Mouse (Mus musculus): ENCODE measurements around the gene Clca3a1. TPM values are rescaled to one million over a fixed set of nuclear protein-coding genes. Genes with fewer than 3 reads are reported as not detected.

Gene Clca3a1
- polyA plus RNA-seq, 1 experiment from 2014 or later, result 3.4 TPM

DNA sequence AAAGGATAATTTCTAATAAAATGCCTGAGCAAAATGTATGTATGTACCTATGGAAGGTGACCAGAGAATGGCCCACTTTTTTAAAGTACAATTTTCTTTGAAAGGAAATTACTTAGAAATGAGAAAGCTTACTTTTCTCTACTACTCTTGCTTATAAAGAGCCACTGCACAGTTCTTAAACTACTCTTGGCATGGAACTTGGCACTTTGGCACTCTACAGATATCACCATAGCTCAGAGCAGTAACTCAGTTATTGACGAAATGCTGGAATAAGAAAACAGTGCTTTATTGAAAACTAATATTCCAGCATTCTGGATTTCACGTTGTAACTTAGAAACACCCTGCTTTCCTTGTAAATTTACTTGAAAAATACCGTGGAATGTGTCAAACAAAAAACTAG is 43.7 kb downstream of the Clca3a1 start:
- H3K36me3 ChIP-seq, result peaks cover 2% of the 10 kb centered on the region; the same call in 1 of the 2 replicates
- no peaks in the 10 kb centered on the region for H3K9me3 ChIP-seq
- 74% methylated on average over 3 of the region's 3 CpGs for WGBS
- H3K4me1 ChIP-seq, result peaks cover 47% of the 10 kb centered on the region
- ATAC-seq (ENCODE audit: borderline replicate concordance, extremely low read depth, low FRiP score, low TSS enrichment), result no peak
- no peak overlapping the region for H3K4me3 ChIP-seq
- H3K27ac ChIP-seq, result no peak overlapping the region
- H3K4me2 ChIP-seq, result no peak overlapping the region
- H3K9ac ChIP-seq, result no peak overlapping the region
- H3K27me3 ChIP-seq, result no peaks in the 10 kb centered on the region

DNA sequence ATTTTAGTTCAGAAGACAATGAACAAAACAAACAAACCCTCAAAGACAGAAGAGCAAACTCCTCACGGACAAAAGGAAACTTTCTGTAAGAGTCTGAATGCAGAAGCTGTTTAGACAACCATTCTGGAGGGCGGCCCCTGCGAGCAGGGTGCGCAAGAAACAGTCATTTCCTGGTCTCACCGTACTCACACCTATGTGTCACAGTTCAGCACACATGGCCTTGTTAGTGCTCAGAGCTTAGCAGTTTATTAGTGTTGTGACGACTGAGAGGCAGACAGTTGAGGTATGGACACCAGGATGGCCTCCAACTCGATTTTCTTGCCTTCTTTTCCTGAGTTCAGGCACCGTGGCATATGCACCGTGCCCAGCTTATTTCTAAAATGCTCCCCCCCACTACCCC is 44.9 kb downstream of the Clca3a1 start:
- H3K27ac ChIP-seq, result no peak overlapping the region
- H3K9me3 ChIP-seq, result no peaks in the 10 kb centered on the region
- peaks cover 40% of the 10 kb centered on the region for H3K4me1 ChIP-seq
- no peak overlapping the region for H3K9ac ChIP-seq
- no peak for ATAC-seq (ENCODE audit: borderline replicate concordance, extremely low read depth, low FRiP score, low TSS enrichment)
- no peak overlapping the region for H3K4me2 ChIP-seq
- peaks cover 11% of the 10 kb centered on the region for H3K36me3 ChIP-seq
- H3K4me3 ChIP-seq, result no peak overlapping the region
- H3K27me3 ChIP-seq, result no peaks in the 10 kb centered on the region
- 37% methylated on average over 9 of the region's 9 CpGs for WGBS

DNA sequence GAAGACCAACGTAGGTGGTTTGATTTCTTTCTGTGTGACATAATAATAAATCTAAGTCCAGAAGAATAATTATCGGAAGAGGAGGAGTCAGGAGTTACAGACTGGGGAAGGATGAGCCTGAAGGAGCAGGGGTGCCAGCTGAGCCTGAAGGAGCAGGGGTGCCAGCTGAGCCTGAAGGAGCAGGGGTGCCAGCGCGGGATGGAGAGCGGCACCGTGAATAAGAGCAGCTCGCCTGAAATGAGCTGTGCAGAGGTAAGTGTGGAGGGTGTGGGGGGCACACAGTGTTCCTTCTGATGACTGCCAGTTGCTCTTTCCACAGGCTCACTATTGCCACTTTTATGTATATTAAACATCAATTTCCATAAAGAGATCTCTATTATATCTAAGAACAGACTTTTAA is 45.7 kb downstream of the Clca3a1 start:
- Histone ChIP-seq H3K9me3 (no peaks in the 10 kb centered on the region), H3K27ac (no peak overlapping the region), H3K4me1 (peaks cover 36% of the 10 kb centered on the region), H3K36me3 (peaks cover 11% of the 10 kb centered on the region), H3K4me3 (no peak overlapping the region), H3K27me3 (no peaks in the 10 kb centered on the region), H3K9ac (no peak overlapping the region), H3K4me2 (no peak overlapping the region)
- 71% methylated on average over 7 of the region's 7 CpGs for WGBS
- no peak for ATAC-seq (ENCODE audit: borderline replicate concordance, extremely low read depth, low FRiP score, low TSS enrichment)

DNA sequence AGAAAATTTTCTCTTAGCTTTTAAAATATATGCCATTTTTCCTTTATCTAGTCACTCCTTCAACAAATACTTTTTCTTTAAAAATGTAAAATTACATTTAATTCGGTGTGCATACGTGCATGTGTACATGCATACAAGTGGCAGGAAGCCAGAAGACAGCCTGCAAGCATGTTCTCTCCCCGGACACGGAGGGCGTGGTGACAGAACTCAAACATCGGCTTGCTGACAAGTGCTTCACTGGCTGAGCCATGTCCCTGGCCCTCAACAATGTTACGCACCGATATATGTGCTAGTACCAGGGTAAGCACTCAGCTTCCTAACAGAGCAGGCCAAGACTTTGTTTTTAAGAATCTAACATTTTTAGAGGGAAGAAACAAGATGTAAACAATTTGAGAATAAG is 46.2 kb downstream of the Clca3a1 start:
- Histone ChIP-seq H3K4me1 (peaks cover 36% of the 10 kb centered on the region), H3K4me3 (no peak overlapping the region), H3K4me2 (no peak overlapping the region), H3K27me3 (no peaks in the 10 kb centered on the region), H3K27ac (no peak overlapping the region), H3K36me3 (peaks cover 11% of the 10 kb centered on the region), H3K9me3 (no peaks in the 10 kb centered on the region), H3K9ac (no peak overlapping the region)
- ATAC-seq (ENCODE audit: borderline replicate concordance, extremely low read depth, low FRiP score, low TSS enrichment), result no peak
- 49% methylated on average over 8 of the region's 8 CpGs for WGBS

DNA sequence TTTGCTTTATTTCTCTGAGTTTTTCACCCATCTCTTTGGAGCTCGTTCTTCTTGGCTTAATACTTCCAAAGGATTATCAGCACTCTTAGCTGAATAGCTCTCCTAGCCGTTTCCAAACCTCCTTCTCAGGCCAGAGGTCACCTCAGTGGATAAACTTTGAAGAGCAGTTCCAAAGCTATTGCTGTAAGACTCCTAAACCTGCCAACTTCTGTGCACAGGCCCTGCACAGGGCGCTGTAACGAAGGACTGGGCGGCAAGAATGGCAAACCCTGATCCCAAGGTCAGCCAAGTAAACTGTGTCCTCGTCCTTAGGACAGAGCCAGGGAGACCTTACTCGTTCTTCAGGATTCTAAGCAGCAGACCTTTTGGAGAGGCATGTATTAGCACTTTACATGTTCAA is 46.7 kb downstream of the Clca3a1 start:
- Histone ChIP-seq H3K4me3 (no peak overlapping the region), H3K4me2 (no peak overlapping the region), H3K9ac (no peak overlapping the region), H3K27ac (no peak overlapping the region), H3K4me1 (peaks cover 36% of the 10 kb centered on the region), H3K36me3 (peaks cover 11% of the 10 kb centered on the region), H3K27me3 (no peaks in the 10 kb centered on the region), H3K9me3 (no peaks in the 10 kb centered on the region)
- ATAC-seq (ENCODE audit: borderline replicate concordance, extremely low read depth, low FRiP score, low TSS enrichment), result no peak
- 56% methylated on average over 7 of the region's 7 CpGs for WGBS

DNA sequence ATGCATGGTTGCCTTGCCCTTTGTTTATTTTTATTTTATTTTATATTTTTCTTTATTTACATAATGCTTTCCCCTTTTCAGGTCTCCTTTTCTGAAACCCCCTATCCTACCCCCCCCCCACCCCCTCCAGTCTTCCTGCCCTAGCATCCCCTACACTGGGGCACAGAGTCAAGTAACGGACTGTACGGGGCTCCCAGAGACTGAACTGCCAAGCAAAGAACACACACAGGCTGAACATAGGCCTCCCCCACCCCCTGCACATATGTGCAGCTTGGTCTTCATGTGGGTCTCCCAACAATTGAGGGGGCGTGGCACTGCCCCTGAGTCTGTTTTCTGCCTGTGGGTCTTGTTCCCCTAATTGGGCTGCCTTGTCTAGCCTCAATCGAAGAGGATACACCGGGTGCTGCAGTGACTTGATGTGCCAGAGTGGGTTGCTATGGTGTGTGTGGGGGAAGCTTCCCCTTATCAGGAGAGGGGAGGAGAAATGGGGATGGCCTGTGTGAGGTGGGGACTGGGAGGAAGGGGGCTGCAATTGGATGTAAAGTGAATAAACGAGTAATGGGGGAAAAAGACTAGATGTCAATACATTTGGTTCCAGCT is 49.1 kb downstream of the Clca3a1 start:
- H3K27ac ChIP-seq, result no peak overlapping the region
- no peak overlapping the region for H3K4me3 ChIP-seq
- WGBS, result 78% methylated on average over 6 of the region's 6 CpGs
- peaks cover 25% of the 10 kb centered on the region for H3K36me3 ChIP-seq
- H3K27me3 ChIP-seq, result no peaks in the 10 kb centered on the region
- H3K4me2 ChIP-seq, result no peak overlapping the region
- H3K4me1 ChIP-seq, result peaks cover 23% of the 10 kb centered on the region
- H3K9me3 ChIP-seq, result no peaks in the 10 kb centered on the region
- no peak for ATAC-seq (ENCODE audit: borderline replicate concordance, extremely low read depth, low FRiP score, low TSS enrichment)
- H3K9ac ChIP-seq, result no peak overlapping the region

DNA sequence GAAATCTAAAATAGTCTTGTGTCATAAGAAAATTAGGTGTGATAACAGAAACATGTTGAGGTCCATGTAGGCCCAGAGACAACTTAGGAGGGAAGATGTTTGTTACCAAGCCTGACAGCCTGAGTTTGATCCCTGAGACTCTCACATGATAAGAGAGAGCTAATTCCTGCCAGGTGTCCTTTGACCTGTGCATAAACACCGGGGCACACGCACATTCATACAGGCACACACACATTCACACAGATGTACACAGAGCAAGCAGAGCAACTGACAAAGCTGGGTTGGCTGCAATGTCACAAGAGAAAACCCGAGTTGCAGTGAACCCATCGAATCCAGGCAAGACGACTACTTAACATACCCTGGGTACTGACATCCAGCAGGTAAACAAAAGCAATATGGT is 52.2 kb downstream of the Clca3a1 start:
- Histone ChIP-seq H3K4me3 (no peak overlapping the region), H3K9me3 (no peaks in the 10 kb centered on the region), H3K4me1 (no peaks in the 10 kb centered on the region), H3K4me2 (no peak overlapping the region), H3K27me3 (no peaks in the 10 kb centered on the region), H3K27ac (no peak overlapping the region), H3K36me3 (peaks cover 29% of the 10 kb centered on the region), H3K9ac (no peak overlapping the region)
- no peak for ATAC-seq (ENCODE audit: borderline replicate concordance, extremely low read depth, low FRiP score, low TSS enrichment)
- WGBS, result 63% methylated on average over 5 of the region's 5 CpGs

DNA sequence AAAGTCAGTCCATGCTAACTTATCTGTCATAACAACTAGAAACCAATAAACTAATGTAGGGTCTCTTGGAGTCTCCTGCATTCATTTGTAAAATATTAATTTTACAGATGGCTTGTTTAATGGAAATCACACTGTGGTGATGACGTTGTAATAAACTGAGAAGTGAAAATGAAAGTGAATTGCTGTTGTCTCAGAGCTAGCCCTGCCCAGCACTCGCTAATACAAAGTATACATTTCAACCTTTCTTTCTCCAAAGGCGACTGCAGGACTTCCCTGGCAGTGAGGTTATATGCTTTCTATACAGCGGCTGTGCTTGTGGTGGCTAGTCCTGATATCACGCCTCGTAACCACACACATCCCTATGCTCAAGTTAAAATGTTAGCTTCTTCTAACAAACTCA is 56.8 kb downstream of the Clca3a1 start:
- no peak for ATAC-seq (ENCODE audit: borderline replicate concordance, extremely low read depth, low FRiP score, low TSS enrichment)
- H3K4me1 ChIP-seq, result no peaks in the 10 kb centered on the region
- H3K4me2 ChIP-seq, result no peak overlapping the region
- WGBS, result 80% methylated on average over 6 of the region's 6 CpGs
- H3K36me3 ChIP-seq, result peaks cover 35% of the 10 kb centered on the region
- no peaks in the 10 kb centered on the region for H3K9me3 ChIP-seq
- H3K27ac ChIP-seq, result no peak overlapping the region
- H3K9ac ChIP-seq, result no peak overlapping the region
- no peaks in the 10 kb centered on the region for H3K27me3 ChIP-seq
- no peak overlapping the region for H3K4me3 ChIP-seq

DNA sequence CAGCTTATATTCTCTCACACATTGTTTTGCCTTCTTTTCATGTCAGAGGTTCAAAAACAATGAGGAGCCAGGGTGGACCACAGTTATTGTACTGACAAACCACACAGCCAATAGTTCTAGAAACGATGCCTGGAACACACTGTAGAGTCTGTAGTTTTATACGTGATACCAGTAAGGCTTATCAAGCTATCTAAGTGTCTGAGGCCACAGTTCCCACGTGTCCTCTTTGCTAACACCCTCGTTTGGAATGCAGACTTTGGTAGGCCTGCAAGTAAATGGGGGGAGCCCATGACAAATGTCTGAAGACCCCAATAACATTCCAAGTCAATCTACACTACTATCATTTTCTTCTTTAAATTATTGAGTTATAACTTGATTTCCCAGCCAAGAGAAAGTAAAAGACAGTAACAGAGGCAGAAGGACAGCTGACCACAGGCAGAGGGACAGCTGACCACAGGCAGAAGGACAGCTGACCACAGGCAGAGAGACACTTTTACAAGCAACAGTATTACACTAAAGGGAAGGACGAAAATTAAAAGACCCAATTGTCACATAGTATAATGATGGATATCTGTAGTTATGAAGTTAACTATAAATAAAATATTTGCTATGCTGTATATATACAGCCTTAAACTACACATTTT is 61.9 kb downstream of the Clca3a1 start:
- ATAC-seq (ENCODE audit: borderline replicate concordance, extremely low read depth, low FRiP score, low TSS enrichment), result no peak
- no peak overlapping the region for H3K9ac ChIP-seq
- H3K36me3 ChIP-seq, result peaks cover 51% of the 10 kb centered on the region
- H3K27me3 ChIP-seq, result no peaks in the 10 kb centered on the region
- no peak overlapping the region for H3K4me2 ChIP-seq
- WGBS, result 78% methylated on average over 5 of the region's 5 CpGs
- H3K27ac ChIP-seq, result no peak overlapping the region
- no peaks in the 10 kb centered on the region for H3K9me3 ChIP-seq
- no peaks in the 10 kb centered on the region for H3K4me1 ChIP-seq
- H3K4me3 ChIP-seq, result no peak overlapping the region

DNA sequence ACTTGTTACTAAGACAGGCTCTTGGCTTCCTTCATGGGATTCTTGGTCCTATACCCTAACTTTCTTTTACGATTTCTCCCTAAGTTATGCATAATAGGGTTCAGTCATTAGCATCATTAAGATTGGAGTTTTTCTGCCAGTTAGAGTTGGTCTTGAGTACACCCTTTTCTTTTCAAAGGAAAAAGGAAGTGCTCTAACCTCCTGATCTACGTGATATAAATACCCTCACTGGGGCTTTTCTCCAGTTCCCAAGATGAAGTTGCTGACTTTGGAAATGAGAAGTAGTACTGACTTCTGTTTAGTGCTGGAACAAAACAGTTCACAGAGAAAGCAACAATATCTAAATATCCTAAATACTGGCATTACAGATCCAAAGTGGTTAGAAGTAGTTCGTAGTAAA is 62.8 kb downstream of the Clca3a1 start:
- Histone ChIP-seq H3K4me1 (no peaks in the 10 kb centered on the region), H3K9me3 (no peaks in the 10 kb centered on the region), H3K27ac (no peak overlapping the region), H3K4me2 (no peak overlapping the region), H3K27me3 (no peaks in the 10 kb centered on the region), H3K36me3 (peaks cover 53% of the 10 kb centered on the region), H3K4me3 (no peak overlapping the region), H3K9ac (no peak overlapping the region)
- WGBS, result 78% methylated on average over 3 of the region's 3 CpGs
- ATAC-seq (ENCODE audit: borderline replicate concordance, extremely low read depth, low FRiP score, low TSS enrichment), result no peak

DNA sequence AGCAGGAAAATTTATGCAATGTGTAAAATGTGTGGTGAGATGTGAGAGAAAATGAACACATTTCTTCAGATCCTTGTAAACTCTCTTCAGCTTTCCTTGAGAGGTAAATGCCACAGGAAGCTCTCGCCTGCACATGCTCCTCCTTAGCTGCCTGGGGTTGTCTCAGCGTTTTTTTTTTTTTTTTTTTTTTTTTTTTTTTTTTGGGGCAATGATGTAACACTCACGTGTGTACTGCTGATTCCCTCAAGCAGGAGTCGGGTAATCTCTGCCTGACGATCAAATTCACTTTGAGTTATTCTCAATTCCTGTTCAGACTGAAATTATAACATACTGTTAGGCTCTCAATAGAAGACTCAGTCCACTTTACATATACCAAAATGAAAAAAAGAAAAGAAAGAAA is 63.6 kb downstream of the Clca3a1 start:
- Histone ChIP-seq H3K4me2 (no peak overlapping the region), H3K27me3 (no peaks in the 10 kb centered on the region), H3K4me3 (no peak overlapping the region), H3K9me3 (no peaks in the 10 kb centered on the region), H3K27ac (no peak overlapping the region), H3K4me1 (no peaks in the 10 kb centered on the region), H3K36me3 (peaks cover 57% of the 10 kb centered on the region), H3K9ac (no peak overlapping the region)
- 68% methylated on average over 5 of the region's 5 CpGs for WGBS
- no peak for ATAC-seq (ENCODE audit: borderline replicate concordance, extremely low read depth, low FRiP score, low TSS enrichment)

DNA sequence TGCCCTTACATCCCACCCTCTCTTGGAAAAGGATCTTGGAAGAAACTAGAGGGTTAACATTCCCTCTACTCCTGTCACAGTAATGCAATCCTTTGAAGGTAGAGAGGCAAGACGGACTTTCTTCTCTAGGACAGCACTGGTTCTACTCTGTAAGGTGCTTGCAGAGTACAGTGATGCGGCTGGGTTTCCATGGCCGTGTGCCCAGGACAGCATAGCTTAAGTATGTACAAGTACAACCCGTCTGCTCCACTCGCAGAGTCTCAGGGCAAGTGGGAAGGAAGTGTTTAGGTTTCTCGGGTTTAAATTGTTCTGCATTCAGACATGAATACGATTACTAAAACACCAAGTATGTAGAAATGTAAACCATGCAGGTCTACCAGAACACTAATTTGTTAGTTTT is 65.8 kb downstream of the Clca3a1 start:
- 0 out of 2 replicates have a peak, but pooled peaks cover 2% of the 10 kb centered on the region for H3K4me1 ChIP-seq
- no peak overlapping the region for H3K4me3 ChIP-seq
- H3K27me3 ChIP-seq, result no peaks in the 10 kb centered on the region
- peaks cover 58% of the 10 kb centered on the region for H3K36me3 ChIP-seq
- H3K27ac ChIP-seq, result no peak overlapping the region
- H3K4me2 ChIP-seq, result no peak overlapping the region
- no peaks in the 10 kb centered on the region for H3K9me3 ChIP-seq
- WGBS, result 74% methylated on average over 7 of the region's 7 CpGs
- no peak for ATAC-seq (ENCODE audit: borderline replicate concordance, extremely low read depth, low FRiP score, low TSS enrichment)
- no peak overlapping the region for H3K9ac ChIP-seq
